Mouse (Mus musculus) C2C12 (cell line): ENCODE data around the gene Gfy.

ENCODE experiments used
- CTCF ChIP-seq: IDR thresholded peaks from one replicate; pipeline ENCODE4 v1.5.1; 2011; ENCODE audit not compliant: control insufficient read depth, insufficient read depth, insufficient read length
- MAX ChIP-seq: IDR thresholded peaks from one replicate; pipeline ENCODE4 v1.6.1; 2011; ENCODE audit warnings: mild to moderate bottlenecking, control low read depth
- MYOD1 ChIP-seq: IDR thresholded peaks from one replicate; pipeline ENCODE4 v1.6.1; 2011; ENCODE audit warnings: low read depth; ENCODE audit not compliant: control insufficient read depth, insufficient read length
- MYOG ChIP-seq: IDR thresholded peaks from one replicate; pipeline ENCODE4 v1.6.1; 2011; ENCODE audit not compliant: control insufficient read depth, insufficient read length; ENCODE audit errors: extremely low read depth
- USF1 ChIP-seq: IDR thresholded peaks from one replicate; pipeline ENCODE4 v1.6.1; 2011; ENCODE audit warnings: low read depth, mild to moderate bottlenecking, control low read depth, moderate library complexity

DNA sequence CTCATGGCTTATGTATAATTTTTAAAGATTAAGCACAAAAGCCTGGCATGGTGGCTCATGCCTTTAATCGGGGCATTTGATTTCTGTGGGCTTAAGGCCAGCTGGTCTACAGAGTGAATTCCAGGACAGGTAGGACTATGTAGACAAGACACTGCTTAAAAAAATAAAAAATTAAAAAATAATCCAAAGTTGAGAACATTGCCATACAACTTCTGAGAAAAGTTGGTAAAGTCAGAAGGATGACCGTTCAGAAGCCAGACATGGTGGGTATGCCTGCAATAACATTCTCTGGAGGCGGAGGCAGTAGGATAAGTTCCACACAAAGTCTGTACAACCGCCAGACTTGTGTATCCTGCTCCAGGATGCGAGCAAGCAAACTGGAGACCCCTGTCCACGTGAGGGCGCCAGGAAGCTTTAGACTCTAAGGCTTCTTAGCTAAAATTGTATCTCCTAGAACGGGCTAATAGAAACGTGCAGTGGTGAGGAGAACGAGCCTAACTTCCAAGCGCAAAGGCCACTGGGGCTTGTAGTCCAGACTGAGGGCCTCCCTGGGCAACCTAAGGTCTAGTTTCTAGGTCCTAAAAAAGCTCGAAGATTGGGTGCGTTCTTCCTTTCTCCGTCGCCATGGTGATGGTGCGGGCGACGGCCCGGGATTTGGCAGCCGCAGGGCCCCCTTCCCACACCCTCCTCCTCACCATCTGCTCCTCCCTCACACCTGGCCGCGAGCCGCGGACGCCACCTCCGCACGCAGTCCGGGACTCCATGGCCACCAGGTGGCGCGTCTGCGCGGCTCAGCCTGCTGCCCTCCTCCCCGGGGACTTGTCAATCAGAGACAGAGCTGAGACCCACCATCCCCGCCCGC, 17.5 kb downstream of the Gfy start:
- TF ChIP-seq CTCF (peak; percentile 99), MYOD1 (no peak), MAX (no peak), USF1 (peak; percentile 26), MYOG (no peak)
